ENCODE assay signal across 8 mouse cellular contexts in genomic region chr4:131860492-131861340, GRCm38 (mm10). TPM values are rescaled to one million over a fixed set of nuclear protein-coding genes. Genes with fewer than 3 reads are reported as not detected.
DNase-seq lines count a peak whose midpoint lies in the region; ATAC-seq and TF ChIP-seq lines count a peak whose summit lies in the region.

No protein-coding gene starts in this region.

- H3K27ac ChIP-seq in hindbrain, postnatal 0 days: no peak overlapping the region

- no peaks in the 10 kb centered on the region for H3K9me3 ChIP-seq in hindbrain, postnatal 0 days (ENCODE audit: low read length)

- ATAC-seq in hindbrain, postnatal 0 days: no peak

- H3K4me2 ChIP-seq in hindbrain, postnatal 0 days (ENCODE audit: low read depth, low read length): no peak overlapping the region

- H3K4me3 ChIP-seq in hindbrain, postnatal 0 days (ENCODE audit: low read length): no peak overlapping the region

- DNase-seq in ZHBTc4 (ENCODE audit: low read depth, low spot score): peak; percentile 84
- peak; percentile 78 for DNase-seq in cerebellum, adult 8-10 months
- peak; percentile 63 to 78 for DNase-seq in frontal cortex, postnatal 14 days (ENCODE audit: low spot score in 2 of 2)
- peak; percentile 89 for DNase-seq in hindbrain, postnatal 0 days (ENCODE audit: low spot score)
- DNase-seq in left cerebral cortex, adult 11 months (ENCODE audit: low spot score): peak; percentile 65
- DNase-seq in lung, postnatal 36 days: peak; percentile 93
- DNase-seq in right cerebral cortex, postnatal 10 days (ENCODE audit: low spot score in 2 of 2): peak; percentile 82 to 90
- peak; percentile 63 to 85 for DNase-seq in urinary bladder, postnatal 4 days (ENCODE audit: low spot score in 2 of 2)

- TF ChIP-seq CTCF in hindbrain, postnatal 0 days (IDR thresholded peaks at IDR 0.05; ENCODE audit: low read depth): peak; percentile 99

- 51% methylated on average over 15 of the region's 15 CpGs for WGBS in hindbrain, postnatal 0 days

- H3K36me3 ChIP-seq in hindbrain, postnatal 0 days (ENCODE audit: insufficient read depth, low read length): peaks cover 20% of the 10 kb centered on the region; the same call in 1 of the 2 replicates

- H3K27me3 ChIP-seq in hindbrain, postnatal 0 days (ENCODE audit: insufficient read depth, low read length): no peaks in the 10 kb centered on the region

- no peaks in the 10 kb centered on the region for H3K4me1 ChIP-seq in hindbrain, postnatal 0 days (ENCODE audit: insufficient read depth, low read length)

- H3K9ac ChIP-seq in hindbrain, postnatal 0 days (replicated peaks; ENCODE audit: low read length): no peak overlapping the region

RNA-seq across cellular contexts. Expression of gene Srsf4, which starts 12.7 kb away (rescaled TPM):
- total RNA-seq in hindbrain, postnatal 0 days (2014; rRNA removed): 25.9 and 28.3 TPM in 2 replicates
- 76.0 and 86.0 TPM in 2 replicates for polyA plus RNA-seq in hindbrain, postnatal 0 days (2015; fragmentation: Nextera tagmentation; extraction: Ambion mirVana)

RNA-seq across cellular contexts. Expression of gene Mecr, which starts 17.4 kb away (rescaled TPM):
- 21.5 and 30.8 TPM in 2 replicates for total RNA-seq in hindbrain, postnatal 0 days (2014; rRNA removed)
- polyA plus RNA-seq in hindbrain, postnatal 0 days (2015; fragmentation: Nextera tagmentation; extraction: Ambion mirVana): 33.8 TPM in 2 replicates

RNA-seq across cellular contexts. Expression of gene Ptpru, which starts 22.6 kb away (rescaled TPM):
- total RNA-seq in hindbrain, postnatal 0 days (2014; rRNA removed): 31.2 and 35.9 TPM in 2 replicates
- polyA plus RNA-seq in hindbrain, postnatal 0 days (2015; fragmentation: Nextera tagmentation; extraction: Ambion mirVana): 17.3 and 20.0 TPM in 2 replicates
